Mouse (Mus musculus) C2C12 (cell line): Measurements from ENCODE around the gene Zyg11a. TPM values are rescaled to one million over a fixed set of nuclear protein-coding genes. Genes with fewer than 3 reads are reported as not detected.
"Not testable (repeated sequence)": the region's sequence is repeated elsewhere in the genome, so short reads cannot be mapped to it uniquely, and the experiment has no call there.

Experiments used
- H3K27me3 ChIP-seq: one replicate; pipeline ENCODE4 v1.6.1; 2011; ENCODE audit not compliant: control insufficient read depth, insufficient read depth, insufficient read length
- H3K36me3 ChIP-seq: one replicate; pipeline ENCODE4 v1.6.1; 2011; ENCODE audit not compliant: control insufficient read depth, insufficient read depth
- H3K4me3 ChIP-seq: one replicate; pipeline ENCODE4 v1.5.1; 2011; ENCODE audit warnings: mild to moderate bottlenecking, control low read depth; ENCODE audit not compliant: poor library complexity, insufficient read depth, severe bottlenecking
- H3K79me2 ChIP-seq: one replicate; pipeline ENCODE4 v1.6.1; 2011; ENCODE audit not compliant: control insufficient read depth, insufficient read depth
- H3K79me3 ChIP-seq: one replicate; pipeline ENCODE4 v1.6.1; 2011; ENCODE audit warnings: low read depth, control low read depth
- H3ac ChIP-seq: one replicate; pipeline ENCODE3; 2011; ENCODE audit warnings: low read depth; ENCODE audit not compliant: control insufficient read depth, insufficient read length
- CEBPB ChIP-seq: IDR thresholded peaks from one replicate; pipeline ENCODE4 v1.6.1; 2011; ENCODE audit warnings: low read depth, mild to moderate bottlenecking, control low read depth, moderate library complexity
- CTCF ChIP-seq: IDR thresholded peaks from one replicate; pipeline ENCODE4 v1.5.1; 2011; ENCODE audit not compliant: control insufficient read depth, insufficient read depth, insufficient read length
- FOSL1 ChIP-seq: IDR thresholded peaks from one replicate; pipeline ENCODE4 v1.8.0; 2011; ENCODE audit warnings: mild to moderate bottlenecking, low read length; ENCODE audit not compliant: poor library complexity, insufficient read depth, severe bottlenecking
- MAX ChIP-seq: IDR thresholded peaks from one replicate; pipeline ENCODE4 v1.6.1; 2011; ENCODE audit warnings: mild to moderate bottlenecking, control low read depth
- MYOD1 ChIP-seq: IDR thresholded peaks from one replicate; pipeline ENCODE4 v1.6.1; 2011; ENCODE audit warnings: low read depth; ENCODE audit not compliant: control insufficient read depth, insufficient read length
- MYOG ChIP-seq: IDR thresholded peaks from one replicate; pipeline ENCODE4 v1.6.1; 2011; ENCODE audit not compliant: control insufficient read depth, insufficient read length; ENCODE audit errors: extremely low read depth
- USF1 ChIP-seq: IDR thresholded peaks from one replicate; pipeline ENCODE4 v1.6.1; 2011; ENCODE audit warnings: low read depth, mild to moderate bottlenecking, control low read depth, moderate library complexity
- polyA plus RNA-seq: library from polyadenylated mRNA; unstranded; fragments of >200 nt; fragmentation: generic; extraction: Trizol; gene quantifications from one replicate; pipeline ENCODE4 v1.2.1, GENCODE M21; 2012; ENCODE audit warnings: missing spikeins

Zyg11a gene
- polyA plus RNA-seq, 1 experiment: 0.01 TPM

DNA sequence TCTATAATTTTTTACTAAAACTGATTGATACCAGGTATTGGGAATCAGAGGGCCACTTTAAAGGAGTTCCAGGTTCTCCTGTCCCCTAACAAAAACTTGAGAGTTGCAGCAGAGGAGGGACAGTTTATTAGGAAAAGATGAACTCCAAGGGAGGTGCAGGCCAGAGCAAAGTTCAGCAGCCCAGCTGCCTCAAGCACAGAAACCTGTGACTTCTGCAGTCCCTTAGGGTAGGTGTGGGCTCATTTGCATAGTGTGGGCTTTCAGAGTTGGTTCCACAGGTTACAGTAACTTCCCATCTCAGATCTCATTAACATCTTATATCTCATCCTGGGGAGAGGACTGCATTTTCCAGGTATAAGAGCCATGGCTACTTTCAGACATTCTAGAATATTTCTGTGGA, 74.1 kb downstream of the Zyg11a start:
- Histone ChIP-seq H3ac (no peak overlapping the region), H3K4me3 (no peak overlapping the region), H3K27me3 (no peaks in the 10 kb centered on the region), H3K36me3 (no peaks in the 10 kb centered on the region), H3K79me2 (no peaks in the 10 kb centered on the region), H3K79me3 (no peaks in the 10 kb centered on the region)
- no peak for TF ChIP-seq CTCF
- no peak for TF ChIP-seq USF1

DNA sequence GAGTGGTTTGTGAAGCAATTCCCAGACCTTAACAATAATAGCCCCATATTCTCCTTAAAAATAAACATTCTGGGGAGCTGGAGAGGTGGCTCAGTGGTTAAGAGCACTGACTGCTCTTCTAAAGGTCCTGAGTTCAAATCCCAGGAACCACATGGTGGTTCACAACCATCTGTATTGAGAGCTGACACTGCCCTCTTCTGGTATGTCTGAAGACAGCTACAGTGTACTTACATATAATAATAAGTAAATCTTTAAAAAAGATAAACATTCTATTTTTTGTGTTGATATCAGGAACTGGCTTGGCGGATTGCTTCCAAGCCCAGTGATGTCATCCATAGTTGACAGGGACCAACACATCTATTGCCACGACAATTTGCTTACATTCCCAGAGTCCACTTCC, 74.7 kb downstream of the Zyg11a start:
- not testable (repeated sequence) for H3K79me2 ChIP-seq, H3K79me3 ChIP-seq, H3K4me3 ChIP-seq

DNA sequence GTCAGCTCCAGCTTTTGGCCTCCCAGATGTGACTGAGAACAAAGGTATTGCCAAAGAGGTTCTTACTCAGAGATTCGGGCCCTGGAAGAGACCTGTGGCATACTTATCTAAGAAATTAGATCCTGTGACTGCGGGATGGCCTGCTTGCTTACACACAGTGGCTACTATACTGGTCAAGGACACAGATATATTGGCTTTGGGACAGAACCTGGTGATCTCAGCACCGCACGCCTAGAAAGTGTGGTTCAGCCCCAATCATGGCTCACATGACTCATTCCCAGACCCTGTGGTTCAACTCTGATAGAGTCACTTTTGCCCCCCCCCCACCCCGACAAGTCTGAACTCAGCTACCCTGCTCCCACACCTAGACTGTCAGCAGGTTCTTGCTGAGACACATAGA, 80.9 kb downstream of the Zyg11a start:
- Histone ChIP-seq H3K4me3 (no peak overlapping the region), H3ac (no peak overlapping the region), H3K27me3 (no peaks in the 10 kb centered on the region), H3K36me3 (no peaks in the 10 kb centered on the region), H3K79me3 (no peaks in the 10 kb centered on the region), H3K79me2 (no peaks in the 10 kb centered on the region)
- TF ChIP-seq MYOD1: no peak
- no peak for TF ChIP-seq CTCF
- no peak for TF ChIP-seq MYOG
- no peak for TF ChIP-seq FOSL1
- no peak for TF ChIP-seq MAX
- TF ChIP-seq CEBPB: no peak
- no peak for TF ChIP-seq USF1

More for the DNA sequence above, 74.7 kb downstream of the Zyg11a start:
- H3ac ChIP-seq, H3K27me3 ChIP-seq, H3K36me3 ChIP-seq: not testable (repeated sequence)

Other genes starting within 250 kb of the Zyg11a start
- gene Slc1a7, start 249.7 kb downstream of the Zyg11a start, polyA plus RNA-seq: not detected
- 0.02 TPM for gene Podn, start 121.6 kb downstream of the Zyg11a start, polyA plus RNA-seq
- 76.9 TPM for gene Scp2, start 73.0 kb downstream of the Zyg11a start, polyA plus RNA-seq
- gene Echdc2, start 52.6 kb downstream of the Zyg11a start, polyA plus RNA-seq: 14.1 TPM
- 5.4 TPM for gene Zyg11b, start 83.0 kb upstream of the Zyg11a start, polyA plus RNA-seq
- gene Coa7, start 110.1 kb upstream of the Zyg11a start, polyA plus RNA-seq: 66.4 TPM
- not detected for gene Shisal2a, start 165.3 kb upstream of the Zyg11a start, polyA plus RNA-seq
- not detected for gene Gpx7, start 188.9 kb upstream of the Zyg11a start, polyA plus RNA-seq
- 5.2 TPM for gene Tut4, start 241.4 kb upstream of the Zyg11a start, polyA plus RNA-seq